Mouse (Mus musculus): ENCODE results near the gene Disp1. TPM values are rescaled to one million over a fixed set of nuclear protein-coding genes. Genes with fewer than 3 reads are reported as not detected.

Gene Disp1
- polyA plus RNA-seq, 1 experiment from 2014 or later: 7.8 TPM

DNA sequence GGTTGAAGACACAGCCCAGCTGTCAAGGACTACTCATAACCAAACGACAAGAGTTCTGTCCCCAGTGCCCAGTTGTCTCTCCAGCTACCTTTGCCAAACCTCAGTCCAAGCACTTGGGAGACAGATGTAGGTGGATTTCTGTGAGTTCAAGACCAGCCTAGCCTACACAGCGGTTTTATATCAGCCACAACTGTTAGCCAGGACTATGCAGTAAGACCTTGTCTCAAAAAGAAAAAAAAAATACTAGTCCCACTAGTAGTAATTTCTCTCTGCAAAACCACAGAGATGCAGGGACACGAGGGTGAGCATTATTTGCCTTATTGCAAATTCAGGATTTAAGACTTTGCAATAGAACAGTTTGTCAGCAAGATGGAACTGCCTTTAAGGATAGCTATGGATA is 120.0 kb downstream of the Disp1 start:
- Histone ChIP-seq H3K9me3 (replicated peaks) (no peaks in the 10 kb centered on the region), H3K27ac (no peak overlapping the region), H3K4me1 (replicated peaks) (no peaks in the 10 kb centered on the region), H3K27me3 (no peaks in the 10 kb centered on the region), H3K4me2 (no peak overlapping the region), H3K4me3 (no peak overlapping the region), H3K36me3 (no peaks in the 10 kb centered on the region), H3K9ac (no peak overlapping the region)
- WGBS: 78% methylated on average over 3 of the region's 3 CpGs
- ATAC-seq (replicated peaks; ENCODE audit: insufficient number of reproducible peaks, insufficient read depth, low FRiP score, low read depth): no peak

GRCm38 (mm10) chr1:183100245-183100644 is 121.1 kb downstream of the Disp1 start:
- H3K9ac ChIP-seq: no peak overlapping the region
- H3K4me1 ChIP-seq (replicated peaks): peaks cover 3% of the 10 kb centered on the region; the same call in 1 of the 2 replicates
- 86% methylated on average over 5 of the region's 5 CpGs for WGBS

DNA sequence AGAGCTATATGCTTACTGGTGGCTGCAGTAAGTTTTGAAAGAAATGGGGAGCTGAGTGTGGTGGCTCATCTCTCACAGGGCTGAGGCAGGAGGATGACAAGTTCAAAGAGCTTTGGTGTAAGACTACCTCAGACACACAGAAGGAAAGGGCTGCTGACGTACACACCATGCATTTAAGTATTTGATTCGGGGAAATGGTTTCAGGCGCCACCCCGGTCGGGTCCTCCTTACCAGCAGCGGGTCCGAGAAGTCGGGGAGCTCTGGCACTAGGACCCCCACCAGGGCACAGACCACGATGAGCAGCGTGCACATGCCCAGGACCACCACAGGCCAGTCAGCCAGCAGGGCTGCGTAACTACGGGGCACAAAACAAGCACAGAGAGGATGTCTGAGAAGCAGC is 121.6 kb downstream of the Disp1 start:
- WGBS: 92% methylated on average over 12 of the region's 12 CpGs
- Histone ChIP-seq H3K4me1 (replicated peaks) (peaks cover 4% of the 10 kb centered on the region; the same call in 1 of the 2 replicates), H3K27ac (no peak overlapping the region), H3K9ac (no peak overlapping the region), H3K27me3 (no peaks in the 10 kb centered on the region), H3K36me3 (peaks cover 6% of the 10 kb centered on the region), H3K4me3 (no peak overlapping the region), H3K9me3 (replicated peaks) (no peaks in the 10 kb centered on the region), H3K4me2 (no peak overlapping the region)
- no peak for ATAC-seq (replicated peaks; ENCODE audit: insufficient number of reproducible peaks, insufficient read depth, low FRiP score, low read depth)

More at GRCm38 (mm10) chr1:183100245-183100644, 121.1 kb downstream of the Disp1 start:
- ATAC-seq (replicated peaks; ENCODE audit: insufficient number of reproducible peaks, insufficient read depth, low FRiP score, low read depth): no peak
- H3K4me2 ChIP-seq: no peak overlapping the region
- H3K36me3 ChIP-seq: peaks cover 6% of the 10 kb centered on the region
- no peak overlapping the region for H3K27ac ChIP-seq
- no peak overlapping the region for H3K4me3 ChIP-seq
- no peaks in the 10 kb centered on the region for H3K27me3 ChIP-seq
- H3K9me3 ChIP-seq (replicated peaks): no peaks in the 10 kb centered on the region

DNA sequence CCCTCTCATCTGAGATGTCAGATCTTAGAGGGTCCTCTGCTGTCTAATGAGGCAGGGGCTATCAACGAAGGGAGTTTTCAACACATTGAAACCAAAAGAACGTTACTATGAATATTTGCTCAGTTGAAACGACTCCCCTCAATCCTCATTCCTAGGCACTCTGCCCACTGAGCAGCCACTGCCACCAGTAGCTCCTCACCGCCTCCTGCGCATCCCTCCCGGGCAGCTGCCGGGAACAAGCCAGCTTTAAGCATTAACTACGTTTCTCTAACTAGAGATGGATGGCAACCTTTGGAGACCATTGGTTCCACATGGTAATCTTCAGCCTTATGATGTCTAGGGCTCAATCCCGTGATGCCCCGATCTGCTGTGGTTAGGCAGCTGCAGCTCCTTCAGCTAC is 123.7 kb downstream of the Disp1 start:
- no peak overlapping the region for H3K4me2 ChIP-seq
- no peak for ATAC-seq (replicated peaks; ENCODE audit: insufficient number of reproducible peaks, insufficient read depth, low FRiP score, low read depth)
- WGBS: 88% methylated on average over 10 of the region's 10 CpGs

DNA sequence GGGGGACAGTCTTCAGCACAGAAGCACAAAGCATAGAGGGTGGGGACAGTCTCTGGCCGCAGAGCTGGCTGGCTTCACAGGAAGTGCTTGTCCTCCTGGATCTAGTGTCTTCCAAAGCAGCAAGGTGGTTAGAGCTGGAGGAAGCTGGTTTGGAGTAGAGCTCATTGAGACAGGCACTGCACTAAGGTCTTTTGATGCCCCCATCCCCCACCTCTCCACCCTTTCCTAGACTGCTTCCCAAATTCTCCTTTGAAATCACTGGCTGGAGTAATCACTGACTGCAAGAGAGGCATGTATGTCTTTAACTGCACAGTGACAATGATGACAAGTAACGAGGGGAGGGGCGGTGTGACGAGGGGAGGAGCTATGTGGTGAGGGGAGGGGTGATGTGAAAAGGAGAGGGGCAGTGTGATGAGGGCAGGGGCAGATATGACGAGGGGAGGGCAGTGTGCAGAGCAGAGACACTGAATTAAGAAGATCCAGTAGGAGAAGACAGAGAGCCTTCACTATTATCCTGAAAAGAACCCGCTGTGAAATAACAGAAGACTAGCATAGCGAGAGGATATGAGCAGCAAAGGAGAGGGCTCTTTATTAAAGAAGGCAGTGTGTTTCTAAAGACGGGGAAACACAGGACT is 125.8 kb downstream of the Disp1 start:
- Histone ChIP-seq H3K36me3 (peaks cover 10% of the 10 kb centered on the region), H3K4me2 (no peak overlapping the region), H3K9me3 (replicated peaks) (no peaks in the 10 kb centered on the region), H3K27ac (no peak overlapping the region), H3K27me3 (no peaks in the 10 kb centered on the region), H3K4me3 (no peak overlapping the region), H3K4me1 (replicated peaks) (peaks cover 4% of the 10 kb centered on the region; the same call in 1 of the 2 replicates), H3K9ac (no peak overlapping the region)
- ATAC-seq (replicated peaks; ENCODE audit: insufficient number of reproducible peaks, insufficient read depth, low FRiP score, low read depth): no peak
- 68% methylated on average over 8 of the region's 8 CpGs for WGBS

More for the DNA sequence above, 123.7 kb downstream of the Disp1 start:
- H3K9me3 ChIP-seq (replicated peaks): no peaks in the 10 kb centered on the region
- no peak overlapping the region for H3K9ac ChIP-seq
- H3K27ac ChIP-seq: no peak overlapping the region
- no peak overlapping the region for H3K4me3 ChIP-seq
- H3K27me3 ChIP-seq: no peaks in the 10 kb centered on the region
- peaks cover 4% of the 10 kb centered on the region; the same call in 1 of the 2 replicates for H3K4me1 ChIP-seq (replicated peaks)
- peaks cover 10% of the 10 kb centered on the region for H3K36me3 ChIP-seq

DNA sequence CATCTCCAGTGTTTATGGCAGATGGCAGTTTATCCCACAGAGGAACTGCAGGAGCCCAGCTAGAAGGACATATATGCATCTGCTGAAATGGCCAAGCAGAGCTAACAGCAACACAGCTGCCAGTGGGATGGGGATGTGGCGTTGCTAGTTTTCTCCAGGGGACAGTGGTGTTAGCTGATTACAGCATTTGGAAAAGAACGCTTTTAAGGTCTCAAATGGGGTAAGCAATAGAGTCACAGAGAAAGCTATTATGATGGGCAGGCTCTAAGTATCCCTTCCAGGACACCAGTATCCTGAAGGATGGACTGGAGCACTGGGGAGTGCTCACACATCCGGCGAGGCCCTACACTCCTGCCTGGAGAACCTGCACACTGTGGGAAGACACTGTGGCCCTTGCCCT is 129.0 kb downstream of the Disp1 start:
- WGBS: 86% methylated on average over 4 of the region's 4 CpGs
- no peak overlapping the region for H3K9ac ChIP-seq
- no peak for ATAC-seq (replicated peaks; ENCODE audit: insufficient number of reproducible peaks, insufficient read depth, low FRiP score, low read depth)
- no peak overlapping the region for H3K4me3 ChIP-seq
- H3K9me3 ChIP-seq (replicated peaks): no peaks in the 10 kb centered on the region
- H3K4me1 ChIP-seq (replicated peaks): peaks cover 4% of the 10 kb centered on the region; the same call in 1 of the 2 replicates
- H3K4me2 ChIP-seq: no peak overlapping the region
- no peaks in the 10 kb centered on the region for H3K27me3 ChIP-seq
- peaks cover 32% of the 10 kb centered on the region for H3K36me3 ChIP-seq
- H3K27ac ChIP-seq: no peak overlapping the region

DNA sequence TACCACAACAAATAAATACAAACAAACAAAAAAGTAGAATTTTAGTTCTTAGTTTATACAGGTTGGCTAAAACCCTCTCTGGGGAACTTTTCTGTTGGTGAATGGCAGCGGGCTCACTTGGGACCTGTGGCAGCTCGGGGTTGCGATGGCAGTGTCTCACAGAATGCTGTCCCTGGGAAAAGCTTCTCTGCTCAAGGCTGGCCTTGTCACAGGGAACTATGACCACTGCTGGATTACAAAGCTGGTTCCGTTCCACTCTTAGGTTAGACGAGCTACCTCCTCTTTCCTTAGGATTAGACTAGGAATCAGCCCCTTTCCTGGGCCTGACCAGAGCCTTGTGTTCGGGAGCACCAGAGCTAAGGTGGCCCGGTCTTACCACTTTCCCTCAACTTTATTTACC is 130.1 kb downstream of the Disp1 start:
- H3K4me1 ChIP-seq (replicated peaks): peaks cover 4% of the 10 kb centered on the region; the same call in 1 of the 2 replicates
- H3K27ac ChIP-seq: no peak overlapping the region
- peaks cover 43% of the 10 kb centered on the region for H3K36me3 ChIP-seq
- no peak overlapping the region for H3K4me2 ChIP-seq
- H3K27me3 ChIP-seq: no peaks in the 10 kb centered on the region
- no peak for ATAC-seq (replicated peaks; ENCODE audit: insufficient number of reproducible peaks, insufficient read depth, low FRiP score, low read depth)
- H3K9me3 ChIP-seq (replicated peaks): no peaks in the 10 kb centered on the region
- no peak overlapping the region for H3K4me3 ChIP-seq
- WGBS: 93% methylated on average over 7 of the region's 7 CpGs
- H3K9ac ChIP-seq: no peak overlapping the region

GRCm38 (mm10) chr1:183088661-183089060 is 132.7 kb downstream of the Disp1 start:
- H3K4me1 ChIP-seq (replicated peaks): peaks cover 4% of the 10 kb centered on the region; the same call in 1 of the 2 replicates

DNA sequence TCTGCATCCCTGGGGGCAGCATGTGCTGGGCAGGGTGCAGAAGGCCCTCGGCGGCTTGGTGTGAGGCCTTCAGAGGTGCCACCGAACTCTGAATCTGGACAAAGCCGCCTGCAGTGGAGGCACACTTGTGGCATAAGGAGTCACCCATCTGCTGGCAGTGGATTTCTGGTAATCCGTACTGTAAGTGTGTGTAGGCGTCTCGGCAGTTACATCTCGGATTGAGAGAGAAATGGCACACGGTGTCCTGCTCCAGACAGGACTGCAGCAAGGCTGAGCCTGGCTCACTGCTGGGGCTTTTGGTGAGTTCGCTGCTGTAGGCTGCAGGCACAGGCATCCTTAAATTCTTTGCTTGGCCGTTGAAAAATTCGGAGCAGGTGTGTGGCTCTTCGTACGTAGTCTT is 134.5 kb downstream of the Disp1 start:
- ATAC-seq (replicated peaks; ENCODE audit: insufficient number of reproducible peaks, insufficient read depth, low FRiP score, low read depth): no peak
- WGBS: 92% methylated on average over 14 of the region's 14 CpGs
- Histone ChIP-seq H3K4me3 (no peak overlapping the region), H3K36me3 (peaks cover 37% of the 10 kb centered on the region), H3K4me2 (no peak overlapping the region), H3K27me3 (no peaks in the 10 kb centered on the region), H3K9me3 (replicated peaks) (no peaks in the 10 kb centered on the region), H3K27ac (no peak overlapping the region), H3K9ac (no peak overlapping the region), H3K4me1 (replicated peaks) (peaks cover 4% of the 10 kb centered on the region; the same call in 1 of the 2 replicates)

More at GRCm38 (mm10) chr1:183088661-183089060, 132.7 kb downstream of the Disp1 start:
- ATAC-seq (replicated peaks; ENCODE audit: insufficient number of reproducible peaks, insufficient read depth, low FRiP score, low read depth): no peak
- Histone ChIP-seq H3K4me2 (no peak overlapping the region), H3K36me3 (peaks cover 40% of the 10 kb centered on the region), H3K27me3 (no peaks in the 10 kb centered on the region), H3K9ac (no peak overlapping the region), H3K4me3 (no peak overlapping the region), H3K27ac (no peak overlapping the region), H3K9me3 (replicated peaks) (no peaks in the 10 kb centered on the region)
- WGBS: 94% methylated on average over 23 of the region's 23 CpGs

- no peak for ATAC-seq (replicated peaks; ENCODE audit: insufficient number of reproducible peaks, insufficient read depth, low FRiP score, low read depth)
- no peaks in the 10 kb centered on the region for H3K9me3 ChIP-seq (replicated peaks)
- no peak overlapping the region for H3K4me3 ChIP-seq
- no peak overlapping the region for H3K9ac ChIP-seq
- no peaks in the 10 kb centered on the region for H3K27me3 ChIP-seq
- no peak overlapping the region for H3K4me2 ChIP-seq
- no peak overlapping the region for H3K27ac ChIP-seq
- WGBS: 44% methylated on average over 8 of the region's 8 CpGs
- H3K36me3 ChIP-seq: peaks cover 32% of the 10 kb centered on the region
- peaks cover 10% of the 10 kb centered on the region; the same call in 1 of the 2 replicates for H3K4me1 ChIP-seq (replicated peaks)
Measured at GRCm38 (mm10) chr1:183084085-183085050, 137.0 kb downstream of the Disp1 start.

- no peak overlapping the region for H3K27ac ChIP-seq
- H3K4me1 ChIP-seq (replicated peaks): peaks cover 10% of the 10 kb centered on the region; the same call in 1 of the 2 replicates
- H3K9ac ChIP-seq: no peak overlapping the region
- H3K4me3 ChIP-seq: no peak overlapping the region
- H3K27me3 ChIP-seq: no peaks in the 10 kb centered on the region
- H3K9me3 ChIP-seq (replicated peaks): no peaks in the 10 kb centered on the region
- no peak for ATAC-seq (replicated peaks; ENCODE audit: insufficient number of reproducible peaks, insufficient read depth, low FRiP score, low read depth)
- peaks cover 16% of the 10 kb centered on the region for H3K36me3 ChIP-seq
- H3K4me2 ChIP-seq: no peak overlapping the region
- WGBS: 75% methylated on average over 4 of the region's 4 CpGs
Measured at GRCm38 (mm10) chr1:183082436-183082835, 138.9 kb downstream of the Disp1 start.

Measured in heart, embryonic 15.5 days (tissue).